Comparison of ENCODE assay signal across 17 mouse cellular contexts in the genomic region with DNA sequence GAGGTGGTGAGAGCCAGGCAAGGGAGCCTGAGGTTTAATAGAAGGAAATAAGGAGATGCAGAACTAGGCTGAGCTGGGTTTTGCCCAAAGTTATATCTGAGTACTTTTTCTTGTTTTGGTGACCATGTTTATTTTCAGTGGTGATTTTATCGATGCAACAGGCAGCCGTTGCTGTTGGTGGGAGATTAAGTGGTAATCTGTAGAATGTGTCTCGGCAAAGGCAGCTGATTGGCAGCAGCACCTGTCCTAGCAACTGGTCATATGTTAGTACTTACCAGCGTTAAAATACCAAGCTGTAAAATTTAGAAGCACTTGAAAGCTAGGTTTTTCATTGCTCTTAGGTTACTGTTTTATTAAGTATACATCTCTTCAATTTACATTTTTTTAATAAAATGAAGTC.
DNase-seq lines count a peak whose midpoint lies in the region; ATAC-seq and TF ChIP-seq lines count a peak whose summit lies in the region.
"Had no signal": no experiment of that assay in that cellular context is flagged by ENCODE, and none has a peak within 500 bp of the region (broad histone marks: within the 10 kb centered on the region; RNA-seq: fewer than 3 reads in every experiment).

No protein-coding gene starts in this region.

- no peak for DNase-seq in heart, postnatal 0 days (ENCODE audit: low spot score)
- no peak for DNase-seq in heart, postnatal 4 days
- DNase-seq in lung, postnatal 4 days: no peak
- DNase-seq in limb, embryonic 14.5 days (ENCODE audit: low spot score): peak; percentile 49
- no peak for DNase-seq in stomach, postnatal 0 days (ENCODE audit: low spot score)
- DNase-seq: cerebellum, postnatal 36 days; left cerebral cortex, postnatal 4 days; thymus, postnatal 25 days had no signal

- no peaks in the 10 kb centered on the region for H3K27me3 ChIP-seq in heart, postnatal 0 days (ENCODE audit: control insufficient read depth, insufficient read depth, low read length)
- H3K27me3 ChIP-seq in lung, embryonic 16.5 days (ENCODE audit: control insufficient read depth, insufficient read depth, low read depth, low read length): no peaks in the 10 kb centered on the region
- no peaks in the 10 kb centered on the region for H3K27me3 ChIP-seq in limb, embryonic 14.5 days (ENCODE audit: control insufficient read depth, insufficient read depth, low read length)
- no peaks in the 10 kb centered on the region for H3K27me3 ChIP-seq in stomach, postnatal 0 days (ENCODE audit: control insufficient read depth, insufficient read depth, low read length)
- H3K27me3 ChIP-seq: neural tube, embryonic 15.5 days; Patski had no signal

- ATAC-seq in heart, postnatal 0 days (ENCODE audit: insufficient read depth, low read depth): no peak
- no peak for ATAC-seq in lung, embryonic 16.5 days (ENCODE audit: low read depth)
- ATAC-seq in limb, embryonic 14.5 days (ENCODE audit: low FRiP score, low read depth): no peak
- no peak for ATAC-seq in stomach, postnatal 0 days (ENCODE audit: low FRiP score, low TSS enrichment)
- no peak for ATAC-seq in granulocyte monocyte progenitor cell, adult 5-6 weeks (replicated peaks; ENCODE audit: poor library complexity, severe bottlenecking)
- ATAC-seq: inflammation-experienced regulatory T-cells, adult 6 months; Patski had no signal

- H3K9ac ChIP-seq in heart, postnatal 0 days (replicated peaks; ENCODE audit: low read depth, low read length): no peak overlapping the region
- no peak overlapping the region for H3K9ac ChIP-seq in lung, embryonic 16.5 days (ENCODE audit: low read length)
- H3K9ac ChIP-seq in limb, embryonic 14.5 days (ENCODE audit: low read depth, low read length, severe bottlenecking): no peak overlapping the region
- H3K9ac ChIP-seq in stomach, postnatal 0 days (ENCODE audit: low read length): no peak overlapping the region
- H3K9ac ChIP-seq: liver, postnatal 0 days; neural tube, embryonic 15.5 days had no signal

- no peak for TF ChIP-seq EP300 in heart, postnatal 0 days (IDR thresholded peaks at IDR 0.05; ENCODE audit: low read depth)
- no peak for TF ChIP-seq EP300 in stomach, postnatal 0 days (optimal IDR thresholded peaks at IDR 0.05)

- WGBS in heart, postnatal 0 days: 37% methylated on average over 4 of the region's 4 CpGs
- 54% methylated on average over 4 of the region's 4 CpGs for WGBS in lung, embryonic 16.5 days
- WGBS in limb, embryonic 14.5 days: 17% methylated on average over 4 of the region's 4 CpGs
- WGBS in stomach, postnatal 0 days: 56% methylated on average over 4 of the region's 4 CpGs

- no peak for TF ChIP-seq POLR2A in limb, embryonic 14.5 days (IDR thresholded peaks at IDR 0.05; ENCODE audit: borderline replicate concordance, extremely low read depth, insufficient read depth, insufficient read length)

- no peak for TF ChIP-seq CTCF in heart, postnatal 0 days (IDR thresholded peaks at IDR 0.05; ENCODE audit: low read depth)
- no peak for TF ChIP-seq CTCF in stomach, postnatal 0 days (IDR thresholded peaks at IDR 0.05; ENCODE audit: low read depth)

- no peak overlapping the region for H3K4me3 ChIP-seq in heart, postnatal 0 days (ENCODE audit: low read depth, low read length)
- H3K4me3 ChIP-seq in lung, embryonic 16.5 days (ENCODE audit: low read length): no peak overlapping the region
- H3K4me3 ChIP-seq in limb, embryonic 14.5 days (replicated peaks; ENCODE audit: low read length): no peak overlapping the region
- H3K4me3 ChIP-seq in stomach, postnatal 0 days (ENCODE audit: low read depth, low read length): no peak overlapping the region
- H3K4me3 ChIP-seq: forebrain, embryonic 10.5 days; hindbrain, embryonic 10.5 days; midbrain, embryonic 10.5 days; neural tube, embryonic 15.5 days had no signal

- H3K9me3 ChIP-seq in heart, postnatal 0 days (replicated peaks; ENCODE audit: control insufficient read depth, low read length): no peaks in the 10 kb centered on the region
- H3K9me3 ChIP-seq in lung, embryonic 16.5 days (ENCODE audit: control insufficient read depth, low read length): no peaks in the 10 kb centered on the region
- no peaks in the 10 kb centered on the region for H3K9me3 ChIP-seq in limb, embryonic 14.5 days (ENCODE audit: control insufficient read depth, low read length)
- no peaks in the 10 kb centered on the region for H3K9me3 ChIP-seq in stomach, postnatal 0 days (ENCODE audit: control insufficient read depth, low read length)
- H3K9me3 ChIP-seq: forebrain, embryonic 10.5 days; hindbrain, embryonic 10.5 days; midbrain, embryonic 10.5 days; neural tube, embryonic 15.5 days had no signal

- no peaks in the 10 kb centered on the region for H3K36me3 ChIP-seq in heart, postnatal 0 days (replicated peaks; ENCODE audit: control insufficient read depth, insufficient read depth, low read length)
- no peaks in the 10 kb centered on the region for H3K36me3 ChIP-seq in lung, embryonic 16.5 days (ENCODE audit: control insufficient read depth, insufficient read depth, low read length)
- H3K36me3 ChIP-seq in limb, embryonic 14.5 days (ENCODE audit: control insufficient read depth, insufficient read depth, low read length): no peaks in the 10 kb centered on the region
- H3K36me3 ChIP-seq in stomach, postnatal 0 days (ENCODE audit: control insufficient read depth, insufficient read depth, low read length): no peaks in the 10 kb centered on the region
- H3K36me3 ChIP-seq: forebrain, embryonic 10.5 days; hindbrain, embryonic 10.5 days; midbrain, embryonic 10.5 days; neural tube, embryonic 15.5 days had no signal

- H3K4me1 ChIP-seq in heart, postnatal 0 days (ENCODE audit: control insufficient read depth, insufficient read depth): peaks cover 29% of the 10 kb centered on the region
- H3K4me1 ChIP-seq in lung, embryonic 16.5 days (replicated peaks; ENCODE audit: control insufficient read depth, insufficient read depth, low read length): peaks cover 8% of the 10 kb centered on the region; the same call in 1 of the 2 replicates
- peaks cover 3% of the 10 kb centered on the region; the same call in 1 of the 2 replicates for H3K4me1 ChIP-seq in limb, embryonic 14.5 days (ENCODE audit: control insufficient read depth, insufficient read depth, low read length)
- H3K4me1 ChIP-seq in stomach, postnatal 0 days (replicated peaks; ENCODE audit: control insufficient read depth, insufficient read depth): 0 out of 2 replicates have a peak, but pooled peaks cover 3% of the 10 kb centered on the region
- H3K4me1 ChIP-seq: hindbrain, embryonic 10.5 days; neural tube, embryonic 15.5 days had no signal

- H3K27ac ChIP-seq in heart, postnatal 0 days (ENCODE audit: low read depth): peak overlapping the region; percentile 79
- H3K27ac ChIP-seq in lung, embryonic 16.5 days (ENCODE audit: low read length): peak overlapping the region; percentile 63
- no peak overlapping the region for H3K27ac ChIP-seq in limb, embryonic 14.5 days (replicated peaks; ENCODE audit: low read depth, low read length)
- H3K27ac ChIP-seq in stomach, postnatal 0 days (replicated peaks): peak overlapping the region; percentile 8
- H3K27ac ChIP-seq: forebrain, embryonic 10.5 days; hindbrain, embryonic 10.5 days; midbrain, embryonic 10.5 days; neural tube, embryonic 15.5 days had no signal

- no peak overlapping the region for H3K4me2 ChIP-seq in heart, postnatal 0 days (ENCODE audit: low read depth, low read length)
- H3K4me2 ChIP-seq in lung, embryonic 16.5 days (ENCODE audit: low read depth, low read length): no peak overlapping the region
- no peak overlapping the region for H3K4me2 ChIP-seq in limb, embryonic 14.5 days (replicated peaks; ENCODE audit: low read depth, low read length, severe bottlenecking)
- no peak overlapping the region for H3K4me2 ChIP-seq in stomach, postnatal 0 days (replicated peaks; ENCODE audit: low read depth)
- H3K4me2 ChIP-seq: neural tube, embryonic 15.5 days had no signal
